Mouse (Mus musculus) MEL (cell line): ENCODE data around the gene Npm1. TPM values are rescaled to one million over a fixed set of nuclear protein-coding genes. Genes with fewer than 3 reads are reported as not detected.

Experiments used
- DNase-seq: peaks from one replicate; pipeline ENCODE4 v3.0.0; 2011; ENCODE audit warnings: low read depth, low spot score
- H3K27ac ChIP-seq: 2 replicates; pipeline ENCODE4 v1.5.1; 2012; ENCODE audit warnings: low read depth, mild to moderate bottlenecking, control low read depth, low read length, moderate library complexity; ENCODE audit not compliant: control insufficient read depth
- H3K27me3 ChIP-seq, 2 experiments: fragments of 150-350 bp in 1 of 2; sonication (generic) in 1 of 2; 2 replicates each; pipeline ENCODE4 v1.6.1; 2012; ENCODE audit warnings: low read length in 2 of 2, mild to moderate bottlenecking in 2 of 2, improper control_type of control experiment in 1 of 2, moderate library complexity in 1 of 2; ENCODE audit not compliant: insufficient read depth in 2 of 2, control insufficient read depth in 1 of 2
- H3K36me3 ChIP-seq, 2 experiments: 2 replicates each; pipeline ENCODE4 v1.6.1; 2012 to 2014; ENCODE audit warnings: low read length in 2 of 2, improper control_type of control experiment in 1 of 2, inconsistent platforms in 1 of 2, mild to moderate bottlenecking in 1 of 2; ENCODE audit not compliant: insufficient read depth in 2 of 2, control insufficient read depth in 1 of 2
- H3K4me1 ChIP-seq, 2 experiments: fragments of 150-350 bp in 1 of 2; sonication (generic) in 1 of 2; 2 replicates each; pipeline ENCODE4 v1.6.1; 2012; ENCODE audit warnings: low read length in 2 of 2, improper control_type of control experiment in 1 of 2, mild to moderate bottlenecking in 1 of 2; ENCODE audit not compliant: insufficient read depth in 2 of 2, control insufficient read depth in 1 of 2
- H3K4me3 ChIP-seq, 2 experiments: fragments of 150-350 bp in 1 of 2; sonication (generic) in 1 of 2; 2 replicates each; pipeline ENCODE4 v1.5.1; 2012; ENCODE audit warnings: low read depth in 2 of 2, low read length in 2 of 2, mild to moderate bottlenecking in 2 of 2, moderate library complexity in 2 of 2, control low read depth in 1 of 2, improper control_type of control experiment in 1 of 2; ENCODE audit not compliant: control insufficient read depth in 1 of 2, insufficient read depth in 1 of 2
- H3K79me2 ChIP-seq: 2 replicates; pipeline ENCODE4 v1.6.1; 2012; ENCODE audit warnings: mild to moderate bottlenecking, low read length, moderate library complexity; ENCODE audit not compliant: control insufficient read depth, poor library complexity, insufficient read depth
- H3K9ac ChIP-seq: 2 replicates; pipeline ENCODE4 v1.6.1; 2012; ENCODE audit warnings: low read depth, mild to moderate bottlenecking, control low read depth, low read length, moderate library complexity; ENCODE audit not compliant: control insufficient read depth, poor library complexity, severe bottlenecking
- H3K9me3 ChIP-seq: fragments of 150-350 bp; sonication (generic); replicated peaks from 2 replicates; pipeline ENCODE4 v1.6.1; 2012; ENCODE audit warnings: mild to moderate bottlenecking, low read length, improper control_type of control experiment, moderate library complexity; ENCODE audit not compliant: insufficient read depth
- BHLHE40 ChIP-seq: IDR thresholded peaks from 2 replicates; pipeline ENCODE4 v1.6.1; 2012; ENCODE audit warnings: low read depth, mild to moderate bottlenecking, inconsistent platforms, low read length, improper control_type of control experiment, borderline replicate concordance
- CHD2 ChIP-seq: IDR thresholded peaks from 2 replicates; pipeline ENCODE4 v1.6.1; 2011; ENCODE audit warnings: low read length, improper control_type of control experiment
- CTCF ChIP-seq, 3 experiments: IDR thresholded peaks in 2 of 3; conservative IDR thresholded peaks in 1 of 3; 2 replicates each; pipeline ENCODE4 v1.5.1; 2011 to 2012; ENCODE audit warnings: low read length in 3 of 3, low read depth in 2 of 3, mild to moderate bottlenecking in 2 of 3, improper control_type of control experiment in 1 of 3, inconsistent platforms in 1 of 3, mixed read lengths in 1 of 3, moderate library complexity in 1 of 3; ENCODE audit not compliant: control insufficient read depth in 1 of 3, insufficient read depth in 1 of 3, poor library complexity in 1 of 3, severe bottlenecking in 1 of 3
- E2F4 ChIP-seq: IDR thresholded peaks from 2 replicates; pipeline ENCODE4 v1.6.1; 2011; ENCODE audit warnings: low read depth, low read length, improper control_type of control experiment, borderline replicate concordance
- ELF1 ChIP-seq: IDR thresholded peaks from 2 replicates; pipeline ENCODE4 v1.6.1; 2014; ENCODE audit warnings: low read depth, mild to moderate bottlenecking, inconsistent platforms, low read length, improper control_type of control experiment, moderate library complexity
- GABPA ChIP-seq: IDR thresholded peaks from 2 replicates; pipeline ENCODE4 v1.6.1; 2012; ENCODE audit warnings: low read depth, mild to moderate bottlenecking, inconsistent platforms, low read length, improper control_type of control experiment, moderate library complexity
- GATA1 ChIP-seq: IDR thresholded peaks from 2 replicates; pipeline ENCODE4 v1.6.1; 2011; ENCODE audit warnings: low read depth, low read length, improper control_type of control experiment
- HCFC1 ChIP-seq: IDR thresholded peaks from 2 replicates; pipeline ENCODE4 v1.6.1; 2012; ENCODE audit warnings: low read depth, mild to moderate bottlenecking, inconsistent platforms, low read length, improper control_type of control experiment, moderate library complexity
- JUND ChIP-seq: IDR thresholded peaks from 2 replicates; pipeline ENCODE4 v1.6.1; 2011; ENCODE audit warnings: low read depth, mild to moderate bottlenecking, improper control_type of control experiment, low read length
- MAFK ChIP-seq: IDR thresholded peaks from 2 replicates; pipeline ENCODE4 v1.6.1; 2011; ENCODE audit warnings: low read depth, mild to moderate bottlenecking, low read length, improper control_type of control experiment, borderline replicate concordance
- MAZ ChIP-seq: IDR thresholded peaks from 2 replicates; pipeline ENCODE4 v1.6.1; 2012; ENCODE audit warnings: low read depth, mild to moderate bottlenecking, inconsistent platforms, low read length, improper control_type of control experiment
- NRF1 ChIP-seq: IDR thresholded peaks from 2 replicates; pipeline ENCODE4 v1.6.1; 2014; ENCODE audit warnings: low read depth, mild to moderate bottlenecking, inconsistent platforms, low read length, improper control_type of control experiment, moderate library complexity; ENCODE audit not compliant: poor library complexity, insufficient read depth, severe bottlenecking
- POLR2AphosphoS2 ChIP-seq: IDR thresholded peaks from 2 replicates; pipeline ENCODE4 v1.6.1; 2011; ENCODE audit warnings: low read length, improper control_type of control experiment
- POLR2AphosphoS5 ChIP-seq: IDR thresholded peaks from 2 replicates; pipeline ENCODE4 v1.6.1; 2012; ENCODE audit warnings: low read depth, borderline replicate concordance, mild to moderate bottlenecking, inconsistent platforms, low read length, moderate library complexity, mixed read lengths
- RAD21 ChIP-seq: IDR thresholded peaks from 2 replicates; pipeline ENCODE4 v1.6.1; 2011; ENCODE audit warnings: mild to moderate bottlenecking, low read depth, low read length, improper control_type of control experiment
- RCOR1 ChIP-seq: IDR thresholded peaks from 2 replicates; pipeline ENCODE4 v1.6.1; 2012; ENCODE audit warnings: low read depth, mild to moderate bottlenecking, inconsistent platforms, low read length, improper control_type of control experiment
- TAL1 ChIP-seq: IDR thresholded peaks from 2 replicates; pipeline ENCODE4 v1.6.1; 2012; ENCODE audit warnings: mild to moderate bottlenecking, inconsistent platforms, low read length, moderate library complexity, mixed read lengths
- TCF12 ChIP-seq: IDR thresholded peaks from 2 replicates; pipeline ENCODE4 v1.6.1; 2014; ENCODE audit warnings: low read depth, mild to moderate bottlenecking, inconsistent platforms, low read length, improper control_type of control experiment, moderate library complexity
- USF1 ChIP-seq: IDR thresholded peaks from 2 replicates; pipeline ENCODE4 v1.6.1; 2014; ENCODE audit warnings: low read depth, mild to moderate bottlenecking, inconsistent platforms, low read length, improper control_type of control experiment, moderate library complexity
- USF2 ChIP-seq, 2 experiments: IDR thresholded peaks; 2 replicates each; pipeline ENCODE4 v1.6.1; 2011 to 2012; ENCODE audit warnings: improper control_type of control experiment in 2 of 2, low read length in 2 of 2, borderline replicate concordance in 1 of 2, inconsistent platforms in 1 of 2, low read depth in 1 of 2, mild to moderate bottlenecking in 1 of 2; ENCODE audit not compliant: insufficient read depth in 1 of 2
- ZKSCAN1 ChIP-seq: IDR thresholded peaks from 2 replicates; pipeline ENCODE4 v1.6.1; 2012; ENCODE audit warnings: low read depth, mild to moderate bottlenecking, inconsistent platforms, low read length, improper control_type of control experiment, moderate library complexity
- ZMIZ1 ChIP-seq: IDR thresholded peaks from 2 replicates; pipeline ENCODE4 v1.6.1; 2012; ENCODE audit warnings: low read depth, mild to moderate bottlenecking, inconsistent platforms, low read length, improper control_type of control experiment, moderate library complexity
- ZNF384 ChIP-seq: IDR thresholded peaks from 2 replicates; pipeline ENCODE4 v1.6.1; 2012; ENCODE audit warnings: low read depth, mild to moderate bottlenecking, inconsistent platforms, low read length, improper control_type of control experiment
- polyA plus RNA-seq, 2 experiments: library from polyadenylated mRNA; stranded (reverse) in 1 of 2; unstranded in 1 of 2; fragments of >175 nt in 1 of 2; fragments of >200 nt in 1 of 2; gene quantifications; 2 replicates each; pipeline versions ENCODE4 v1.2.1 to v1.2.4; 2012; ENCODE audit warnings: low replicate concordance in 2 of 2, low read depth in 1 of 2; ENCODE audit not compliant: insufficient read length in 2 of 2, insufficient read depth in 1 of 2, missing spikeins in 1 of 2
- total RNA-seq: library from RNA; depleted of rRNA; stranded (reverse); fragments of 300-350 nt; gene quantifications from 2 replicates; pipeline ENCODE4 v1.2.3, GENCODE M21; 2012

Gene Npm1
- total and polyA plus RNA-seq, 3 experiments = 839 to 4,033 (median 3,244) TPM

- TF ChIP-seq CTCF (IDR thresholded peaks at IDR 0.05 in 2 of 3, conservative IDR thresholded peaks at IDR 0.05 in 1 of 3; ENCODE audit: control insufficient read depth in 1 of 3, insufficient read depth in 1 of 3, low read depth in 2 of 3, low read length in 3 of 3, poor library complexity in 1 of 3, severe bottlenecking in 1 of 3) (no peak), USF2 (IDR thresholded peaks at IDR 0.05; ENCODE audit: borderline replicate concordance in 1 of 2, insufficient read depth in 1 of 2, low read depth in 1 of 2, low read length in 2 of 2) (no peak), RAD21 (no peak), JUND (no peak), ZKSCAN1 (no peak), TCF12 (no peak), CHD2 (no peak), TAL1 (no peak), HCFC1 (no peak), USF1 (no peak), ZMIZ1 (no peak), ELF1 (no peak), BHLHE40 (no peak), GABPA (no peak), POLR2AphosphoS5 (no peak), ZNF384 (no peak), MAFK (no peak), MAZ (no peak), E2F4 (no peak), POLR2AphosphoS2 (no peak)
- TF ChIP-seq, all 39 proteins: peak for 0
- H3K4me1 ChIP-seq = no peaks in the 10 kb centered on the region
- no peak overlapping the region for H3K4me3 ChIP-seq
- H3K36me3 ChIP-seq = no peaks in the 10 kb centered on the region
- no peak overlapping the region for H3K9ac ChIP-seq
- no peak for DNase-seq
- H3K79me2 ChIP-seq = no peaks in the 10 kb centered on the region
- no peak overlapping the region for H3K27ac ChIP-seq
- no peaks in the 10 kb centered on the region for H3K27me3 ChIP-seq
- no peaks in the 10 kb centered on the region for H3K9me3 ChIP-seq
These were observed 20.2 kb downstream of the Npm1 start for GRCm38 (mm10) chr11:33142801-33143200.

GRCm38 (mm10) chr11:33140111-33140460 lies 22.9 kb downstream of the Npm1 start:
- Histone ChIP-seq H3K9me3 (no peaks in the 10 kb centered on the region), H3K27me3 (no peaks in the 10 kb centered on the region)

More at GRCm38 (mm10) chr11:33140111-33140460, 22.9 kb downstream of the Npm1 start:
- Histone ChIP-seq H3K36me3 (no peaks in the 10 kb centered on the region), H3K4me3 (no peak overlapping the region), H3K9ac (no peak overlapping the region), H3K27ac (no peak overlapping the region), H3K79me2 (no peaks in the 10 kb centered on the region), H3K4me1 (no peaks in the 10 kb centered on the region)
- no peak for DNase-seq
- TF ChIP-seq NRF1 (no peak), GATA1 (no peak), POLR2AphosphoS5 (no peak), HCFC1 (no peak), BHLHE40 (no peak), RCOR1 (no peak)
